Mouse (Mus musculus) ES-E14 (cell line): Measurements from ENCODE around the gene Kntc1.

ENCODE experiments used
- CHD2 ChIP-seq: IDR thresholded peaks from 2 replicates; pipeline ENCODE4 v1.6.1; 2014; ENCODE audit warnings: mild to moderate bottlenecking, low read depth, low read length, inconsistent platforms
- HCFC1 ChIP-seq: IDR thresholded peaks from 2 replicates; pipeline ENCODE4 v1.6.1; 2012; ENCODE audit warnings: low read length, inconsistent platforms, borderline replicate concordance; ENCODE audit not compliant: insufficient read depth
- ZC3H11A ChIP-seq: IDR thresholded peaks from 2 replicates; pipeline ENCODE4 v1.6.1; 2012; ENCODE audit warnings: low read depth, mild to moderate bottlenecking, inconsistent platforms, low read length, borderline replicate concordance
- ZNF384 ChIP-seq: IDR thresholded peaks from 2 replicates; pipeline ENCODE4 v1.6.1; 2012; ENCODE audit warnings: low read depth, low read length, inconsistent platforms

- TF ChIP-seq HCFC1 (no peak), CHD2 (no peak), ZC3H11A (no peak), ZNF384 (no peak)
Measured at GRCm38 (mm10) chr5:123837371-123837770, 87.9 kb downstream of the Kntc1 start.
